Mouse (Mus musculus): ENCODE data around the gene Pex5. TPM values are rescaled to one million over a fixed set of nuclear protein-coding genes. Genes with fewer than 3 reads are reported as not detected.

Gene Pex5
- polyA plus RNA-seq (2012; rRNA removed) = 53.7 and 60.7 TPM in 2 replicates

DNA sequence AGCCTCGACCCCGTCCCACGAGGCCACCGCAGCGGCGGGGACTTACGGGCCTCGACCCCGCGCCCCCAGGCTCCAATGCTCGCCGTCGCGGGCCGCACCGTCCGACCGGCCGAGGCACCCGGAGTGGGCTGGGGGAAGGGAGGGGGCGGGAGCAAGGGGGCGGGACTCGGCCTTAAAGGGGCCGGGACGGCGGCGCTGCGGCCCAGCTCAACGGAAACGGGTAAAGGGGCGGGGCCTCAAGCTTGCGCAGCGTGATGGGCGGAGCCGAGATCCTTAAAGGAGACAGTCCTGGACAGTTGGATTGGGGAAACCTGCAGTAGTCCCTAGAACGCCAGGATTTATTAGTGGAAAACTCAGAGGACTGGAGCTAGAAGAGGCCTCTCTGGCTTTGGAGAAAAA is at the start of gene Pex5:
Gene Pex5, minus strand, starts transcription at position 141 of the 399 bp plus-strand sequence.
- Histone ChIP-seq H3K27ac (ENCODE audit: insufficient read depth, low read length) (peak within 1 kb of the TSS; percentile 89), H3K4me3 (ENCODE audit: insufficient read depth, low read length) (peak within 1 kb of the TSS; percentile 73), H3K4me1 (ENCODE audit: control insufficient read depth, insufficient read depth, low read length) (peaks cover 2% of the 10 kb centered on the region; the same call in 1 of the 2 replicates)
- peak; percentile 89 for TF ChIP-seq POLR2A (IDR thresholded peaks at IDR 0.05; ENCODE audit: extremely low read depth, insufficient read depth, low read length)
- no peak for TF ChIP-seq CTCF (IDR thresholded peaks at IDR 0.05; ENCODE audit: extremely low read depth, insufficient read depth, low read length)

DNA sequence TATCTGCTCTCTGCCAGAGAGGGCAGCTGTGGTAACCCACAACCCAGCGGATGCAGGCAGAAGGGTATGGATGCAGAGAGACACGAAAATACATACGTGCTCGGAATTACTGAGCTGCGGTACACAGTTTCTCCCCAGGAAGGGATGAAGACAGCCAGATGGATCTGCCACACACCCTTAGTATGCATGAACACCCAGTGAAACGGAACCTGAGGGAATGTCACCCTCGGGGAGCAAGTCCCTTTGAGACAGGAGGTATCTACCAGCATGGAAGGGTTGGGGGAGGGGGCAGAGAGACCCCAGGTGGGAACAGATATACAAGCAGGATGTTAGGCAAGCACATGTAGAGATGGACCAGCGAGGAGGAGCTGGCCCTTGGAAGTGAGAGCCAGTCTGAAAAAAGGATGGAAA is 49.0 kb upstream of the Pex5 start:
- Histone ChIP-seq H3K27ac (ENCODE audit: insufficient read depth, low read length) (peak overlapping the region; percentile 76), H3K4me1 (ENCODE audit: control insufficient read depth, insufficient read depth, low read length) (peaks cover 7% of the 10 kb centered on the region), H3K4me3 (ENCODE audit: insufficient read depth, low read length) (peak overlapping the region; percentile 89)
- TF ChIP-seq CTCF (IDR thresholded peaks at IDR 0.05; ENCODE audit: extremely low read depth, insufficient read depth, low read length) (no peak), POLR2A (IDR thresholded peaks at IDR 0.05; ENCODE audit: extremely low read depth, insufficient read depth, low read length) (peak; percentile 33; the same call in 1 of the 2 replicates)

DNA sequence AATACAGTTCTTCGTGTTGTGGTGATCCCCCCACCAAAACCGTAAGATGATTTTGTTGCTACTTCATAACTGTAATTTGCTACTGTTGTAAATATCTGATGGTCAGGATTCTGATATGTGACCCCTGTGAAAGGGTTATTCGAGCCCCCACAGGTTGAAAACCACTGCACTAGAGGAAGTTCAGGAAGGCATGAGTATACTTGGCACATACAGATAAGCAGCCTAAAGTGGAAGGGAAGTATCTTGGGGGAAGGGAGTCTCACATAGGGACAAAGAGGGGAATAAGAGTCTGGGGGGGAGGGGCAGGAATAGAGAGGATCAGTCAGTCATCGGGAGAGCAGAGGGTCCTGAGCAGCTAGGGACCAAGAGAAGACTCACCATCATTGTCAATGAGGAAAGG is 44.5 kb upstream of the Pex5 start:
- no peak overlapping the region for H3K27ac ChIP-seq (ENCODE audit: insufficient read depth, low read length)
- peaks cover 6% of the 10 kb centered on the region for H3K4me1 ChIP-seq (ENCODE audit: control insufficient read depth, insufficient read depth, low read length)
- no peak for TF ChIP-seq POLR2A (IDR thresholded peaks at IDR 0.05; ENCODE audit: extremely low read depth, insufficient read depth, low read length)
- no peak for TF ChIP-seq CTCF (IDR thresholded peaks at IDR 0.05; ENCODE audit: extremely low read depth, insufficient read depth, low read length)
- no peak overlapping the region for H3K4me3 ChIP-seq (ENCODE audit: insufficient read depth, low read length)

DNA sequence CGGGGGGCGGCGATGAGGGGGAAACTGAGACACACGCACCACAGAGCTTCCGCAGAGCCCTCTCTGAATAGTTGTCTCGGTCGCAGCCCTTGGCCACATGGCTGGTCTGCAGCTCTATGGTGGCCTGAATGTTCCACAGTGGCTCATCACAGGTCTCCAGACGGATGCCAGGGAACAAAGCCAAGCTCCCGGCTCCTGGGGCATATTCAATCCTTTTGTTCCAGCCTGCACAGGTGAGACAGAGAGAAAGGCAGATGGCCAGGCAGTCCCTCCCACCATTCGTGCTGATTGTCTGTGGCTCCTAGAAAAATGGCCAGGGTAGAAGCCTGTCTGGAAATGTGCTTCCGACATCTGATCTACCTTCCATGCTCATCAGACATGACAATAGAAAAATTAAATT is 43.6 kb upstream of the Pex5 start:
- Histone ChIP-seq H3K4me1 (ENCODE audit: control insufficient read depth, insufficient read depth, low read length) (peaks cover 6% of the 10 kb centered on the region), H3K27ac (ENCODE audit: insufficient read depth, low read length) (no peak overlapping the region), H3K4me3 (ENCODE audit: insufficient read depth, low read length) (no peak overlapping the region)
- TF ChIP-seq CTCF (IDR thresholded peaks at IDR 0.05; ENCODE audit: extremely low read depth, insufficient read depth, low read length) (no peak), POLR2A (IDR thresholded peaks at IDR 0.05; ENCODE audit: extremely low read depth, insufficient read depth, low read length) (no peak)

DNA sequence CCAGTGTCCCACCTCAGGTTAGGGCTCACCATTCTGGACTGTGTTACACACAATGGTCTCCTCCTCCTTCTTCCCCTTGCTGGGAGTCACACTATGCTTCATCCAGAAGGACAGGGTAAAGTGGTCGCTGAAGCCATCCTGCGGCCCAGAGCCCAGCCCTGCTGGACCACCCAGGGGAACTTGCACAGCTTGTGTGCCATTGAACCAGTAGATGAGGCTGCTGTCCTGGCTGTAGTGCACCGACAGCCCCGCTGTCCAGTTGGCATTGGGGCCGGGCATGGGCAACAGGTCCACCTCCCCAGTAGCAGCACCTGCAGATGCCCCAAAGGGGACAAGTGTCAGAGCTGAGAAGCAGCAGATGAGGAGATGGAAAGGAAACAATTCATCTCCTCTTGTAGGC is 43.0 kb upstream of the Pex5 start:
- Histone ChIP-seq H3K4me1 (ENCODE audit: control insufficient read depth, insufficient read depth, low read length) (peaks cover 6% of the 10 kb centered on the region), H3K4me3 (ENCODE audit: insufficient read depth, low read length) (no peak overlapping the region), H3K27ac (ENCODE audit: insufficient read depth, low read length) (no peak overlapping the region)
- no peak for TF ChIP-seq POLR2A (IDR thresholded peaks at IDR 0.05; ENCODE audit: extremely low read depth, insufficient read depth, low read length)
- no peak for TF ChIP-seq CTCF (IDR thresholded peaks at IDR 0.05; ENCODE audit: extremely low read depth, insufficient read depth, low read length)

DNA sequence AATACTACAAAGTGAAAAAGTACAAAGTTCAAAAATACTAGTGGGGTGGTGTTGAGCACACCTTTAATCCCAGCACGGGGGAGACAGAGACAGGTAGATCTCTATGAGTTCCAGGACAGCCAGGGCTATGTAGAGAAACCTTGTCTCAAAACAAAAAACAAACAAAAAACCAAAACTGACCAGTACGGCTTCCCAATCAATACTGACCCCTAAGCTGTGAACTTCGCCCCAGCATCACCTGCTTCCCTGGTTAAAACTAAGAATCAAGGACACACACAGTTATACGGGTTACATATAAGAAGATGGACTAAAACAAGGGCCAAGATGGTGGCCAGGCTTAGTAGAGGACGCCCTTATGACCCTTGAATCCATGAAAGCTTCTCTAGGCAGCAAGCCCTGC is 41.4 kb upstream of the Pex5 start:
- Histone ChIP-seq H3K4me1 (ENCODE audit: control insufficient read depth, insufficient read depth, low read length) (peaks cover 5% of the 10 kb centered on the region; the same call in 1 of the 2 replicates), H3K4me3 (ENCODE audit: insufficient read depth, low read length) (no peak overlapping the region), H3K27ac (ENCODE audit: insufficient read depth, low read length) (no peak overlapping the region)
- no peak for TF ChIP-seq POLR2A (IDR thresholded peaks at IDR 0.05; ENCODE audit: extremely low read depth, insufficient read depth, low read length)
- no peak for TF ChIP-seq CTCF (IDR thresholded peaks at IDR 0.05; ENCODE audit: extremely low read depth, insufficient read depth, low read length)

DNA sequence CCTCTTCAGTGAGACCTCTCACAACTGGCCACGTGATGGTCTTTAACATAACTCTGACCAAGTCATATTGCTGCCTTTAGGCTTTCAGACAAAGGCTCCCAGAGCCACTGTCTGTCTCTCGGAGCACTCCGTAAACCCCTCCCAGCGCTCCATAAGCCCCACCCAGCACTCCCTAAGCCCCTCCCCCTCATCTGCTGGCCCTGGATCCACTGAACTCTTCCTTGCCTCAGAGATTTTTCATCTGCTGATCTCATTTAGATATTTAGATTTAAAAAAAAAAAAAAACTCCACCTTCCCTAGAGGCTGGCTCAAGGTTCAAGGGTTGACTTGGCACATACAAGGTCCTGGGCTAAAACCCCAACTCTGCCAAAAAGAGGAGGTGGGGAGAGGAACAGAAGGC is 38.9 kb upstream of the Pex5 start:
- TF ChIP-seq CTCF (IDR thresholded peaks at IDR 0.05; ENCODE audit: extremely low read depth, insufficient read depth, low read length) (no peak), POLR2A (IDR thresholded peaks at IDR 0.05; ENCODE audit: extremely low read depth, insufficient read depth, low read length) (no peak)
- Histone ChIP-seq H3K4me3 (ENCODE audit: insufficient read depth, low read length) (no peak overlapping the region), H3K27ac (ENCODE audit: insufficient read depth, low read length) (no peak overlapping the region), H3K4me1 (ENCODE audit: control insufficient read depth, insufficient read depth, low read length) (peaks cover 3% of the 10 kb centered on the region; the same call in 1 of the 2 replicates)

DNA sequence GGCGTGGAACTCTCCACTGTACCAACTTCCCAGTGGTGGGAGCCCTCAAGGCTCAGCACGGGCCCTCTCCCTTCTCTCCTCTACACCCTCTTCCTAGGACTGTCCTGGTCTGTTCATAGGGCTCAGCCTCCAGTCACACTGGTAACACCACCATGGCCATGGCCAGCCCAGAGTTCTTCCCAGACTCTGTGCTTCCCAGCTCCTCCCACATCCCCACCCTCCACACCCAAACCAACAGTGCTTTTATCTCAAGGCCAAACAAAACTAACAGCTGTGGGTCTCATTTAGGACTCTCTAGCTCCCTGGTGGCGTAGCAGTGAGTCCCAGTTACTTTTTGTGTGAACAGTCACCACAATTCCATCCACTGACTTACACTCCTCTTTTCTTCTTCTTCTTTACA is 37.1 kb upstream of the Pex5 start:
- TF ChIP-seq POLR2A (IDR thresholded peaks at IDR 0.05; ENCODE audit: extremely low read depth, insufficient read depth, low read length) = no peak
- no peak for TF ChIP-seq CTCF (IDR thresholded peaks at IDR 0.05; ENCODE audit: extremely low read depth, insufficient read depth, low read length)
- H3K4me1 ChIP-seq (ENCODE audit: control insufficient read depth, insufficient read depth, low read length) = peaks cover 3% of the 10 kb centered on the region; the same call in 1 of the 2 replicates
- no peak overlapping the region for H3K27ac ChIP-seq (ENCODE audit: insufficient read depth, low read length)
- H3K4me3 ChIP-seq (ENCODE audit: insufficient read depth, low read length) = no peak overlapping the region

DNA sequence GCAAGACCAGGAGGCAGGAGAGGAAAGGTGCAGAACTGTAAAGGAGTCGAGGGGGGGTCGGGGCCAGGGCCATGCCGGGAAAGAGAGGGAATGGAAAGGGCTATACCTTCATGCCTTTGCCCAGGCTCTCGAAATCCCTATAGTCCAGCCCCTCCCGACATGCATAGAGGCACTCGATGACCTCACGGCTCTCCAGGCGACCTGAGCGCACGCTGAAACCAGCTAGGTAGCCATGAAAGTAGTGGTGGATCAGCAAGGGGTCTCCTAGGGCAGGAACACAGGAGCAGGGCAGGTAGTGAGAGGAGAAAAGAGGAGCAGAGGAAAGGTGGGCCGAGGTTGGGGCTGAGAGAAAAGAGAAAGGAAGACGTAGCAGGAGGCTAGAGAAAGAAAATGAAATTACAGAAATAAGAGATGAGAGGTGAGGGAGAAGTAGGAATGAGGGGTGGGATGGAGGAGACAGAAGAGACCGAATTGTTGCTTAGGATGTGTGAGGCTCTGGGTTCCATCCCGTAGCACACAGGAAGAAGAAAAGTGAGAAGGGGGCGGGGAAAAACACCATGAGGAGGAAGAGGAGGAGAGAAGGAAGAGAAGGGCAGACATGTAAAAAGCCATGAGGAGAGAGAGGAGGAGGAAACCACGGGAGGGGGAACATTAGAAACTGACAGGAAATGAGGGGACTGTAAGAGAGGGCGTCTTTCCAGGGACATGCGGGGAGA is 35.0 kb upstream of the Pex5 start:
- Histone ChIP-seq H3K4me1 (ENCODE audit: control insufficient read depth, insufficient read depth, low read length) (0 out of 2 replicates have a peak, but pooled peaks cover 3% of the 10 kb centered on the region), H3K27ac (ENCODE audit: insufficient read depth, low read length) (no peak overlapping the region), H3K4me3 (ENCODE audit: insufficient read depth, low read length) (no peak overlapping the region)
- no peak for TF ChIP-seq POLR2A (IDR thresholded peaks at IDR 0.05; ENCODE audit: extremely low read depth, insufficient read depth, low read length)
- TF ChIP-seq CTCF (IDR thresholded peaks at IDR 0.05; ENCODE audit: extremely low read depth, insufficient read depth, low read length) = no peak

Measured in cortical plate, adult 2 months (tissue).